Mouse (Mus musculus) A20 (cell line): Measurements from ENCODE around the gene Fam189a2.

ENCODE experiments used
- DNase-seq: peaks from one replicate; pipeline ENCODE4 v3.0.0-alpha.2; 2011; ENCODE audit warnings: low read depth, low spot score

The Fam189a2 gene

DNA sequence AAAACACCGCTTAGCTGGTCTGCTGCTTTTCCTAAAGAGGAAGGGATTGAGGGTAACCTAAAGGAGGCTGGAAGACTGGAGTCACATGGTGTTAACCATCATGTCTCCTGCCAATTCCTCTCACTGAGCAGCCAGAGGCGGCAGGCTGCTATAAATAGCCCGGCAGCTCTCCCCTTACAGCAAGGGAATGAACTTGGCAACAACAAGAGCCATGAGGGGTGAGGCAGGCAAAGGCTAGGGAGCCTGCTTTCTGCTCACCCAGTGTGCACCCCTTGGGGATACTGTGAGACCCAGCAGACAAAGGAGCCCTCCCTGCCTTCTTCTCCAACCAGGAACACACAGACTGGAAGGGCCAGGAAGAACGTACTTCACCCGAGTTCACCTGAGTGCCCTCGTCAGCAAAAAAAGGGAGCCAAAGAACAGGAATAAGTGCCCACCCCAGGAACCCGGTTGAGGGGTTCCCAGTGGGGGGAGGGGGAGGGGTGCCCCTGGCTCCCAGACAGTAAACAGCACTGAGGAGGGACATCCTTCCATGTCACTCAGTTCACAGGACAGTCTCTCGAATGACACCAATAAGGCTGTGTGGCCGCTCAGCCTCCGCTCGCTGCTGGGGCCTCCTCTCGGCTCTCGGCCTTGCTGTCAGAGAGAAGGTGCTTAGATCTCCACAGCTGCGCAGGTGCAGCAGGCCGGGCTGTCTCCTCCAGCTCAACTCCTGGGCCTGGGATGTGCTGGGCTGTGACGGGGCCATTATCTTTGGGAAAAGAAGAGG is 57.8 kb downstream of the Fam189a2 start:
- no peak for DNase-seq

- DNase-seq, result no peak
Measured at GRCm38 (mm10) chr19:23971391-23971790, 59.4 kb downstream of the Fam189a2 start.

GRCm38 (mm10) chr19:23970374-23970773 is 60.4 kb downstream of the Fam189a2 start:
- DNase-seq, result no peak

- no peak for DNase-seq
Measured at GRCm38 (mm10) chr19:23968862-23969225, 62.0 kb downstream of the Fam189a2 start.

DNA sequence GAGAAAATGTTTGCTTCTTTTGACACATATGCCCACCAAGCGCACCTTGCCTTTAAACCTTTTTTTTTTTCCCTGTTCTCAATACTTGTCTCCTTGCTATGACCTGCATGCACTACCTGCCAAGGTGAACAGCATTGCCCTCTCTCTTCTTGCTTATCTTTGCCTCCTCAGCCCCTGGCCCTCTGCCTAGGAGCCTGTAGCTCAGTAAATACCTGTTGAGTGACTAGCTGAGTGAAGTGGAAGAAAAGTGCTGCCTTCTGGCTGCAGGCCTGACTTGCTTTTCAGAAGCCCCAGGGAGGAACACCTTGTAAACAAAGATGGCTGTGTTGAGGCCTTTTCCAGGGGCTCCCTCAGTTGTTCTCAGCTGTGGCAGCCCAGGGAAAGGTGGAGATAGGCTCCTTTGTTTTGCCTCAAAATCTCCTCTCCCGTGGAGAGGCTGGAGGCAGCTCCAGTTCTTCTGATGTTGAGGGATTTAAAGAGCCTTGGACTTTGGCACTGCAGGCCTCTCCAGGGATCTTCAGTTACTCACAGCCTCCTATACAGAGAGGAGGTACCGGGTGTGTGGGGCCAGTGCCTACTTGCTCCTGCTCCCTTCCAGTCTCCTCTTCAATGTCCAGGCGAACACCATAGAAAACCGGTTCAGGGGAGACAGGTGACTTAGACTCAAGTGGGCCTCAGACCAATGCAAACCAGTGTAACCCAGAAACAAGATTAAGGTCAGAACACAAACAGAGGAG is 62.5 kb downstream of the Fam189a2 start:
- no peak for DNase-seq

DNA sequence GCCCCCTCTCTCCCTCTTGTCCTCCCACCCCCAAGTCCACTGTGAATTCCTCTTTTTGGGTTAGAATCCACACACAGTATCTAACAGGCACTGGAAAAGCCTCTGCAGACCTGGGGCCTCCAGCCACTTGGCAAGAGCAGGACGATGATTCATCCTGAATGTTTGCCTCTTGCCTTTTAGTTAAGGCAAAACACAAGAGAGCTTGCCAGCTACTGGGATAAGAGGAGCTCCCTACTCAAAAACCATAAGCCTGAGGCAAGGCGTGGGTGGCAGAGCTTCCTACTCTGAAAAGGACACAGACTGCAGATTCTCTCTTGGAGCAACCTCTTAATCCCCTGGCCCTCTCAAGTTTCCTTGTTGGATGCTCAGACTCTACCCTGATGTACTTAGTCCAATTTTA is 63.7 kb downstream of the Fam189a2 start:
- DNase-seq, result no peak

GRCm38 (mm10) chr19:23966376-23966775 is 64.4 kb downstream of the Fam189a2 start:
- DNase-seq, result no peak

GRCm38 (mm10) chr19:23964401-23964910 is 66.4 kb downstream of the Fam189a2 start:
- no peak for DNase-seq

GRCm38 (mm10) chr19:23961516-23961915 is 69.3 kb downstream of the Fam189a2 start:
- DNase-seq, result peak; percentile 63

- DNase-seq, result no peak
Measured at GRCm38 (mm10) chr19:23960831-23961447, 69.9 kb downstream of the Fam189a2 start.

DNA sequence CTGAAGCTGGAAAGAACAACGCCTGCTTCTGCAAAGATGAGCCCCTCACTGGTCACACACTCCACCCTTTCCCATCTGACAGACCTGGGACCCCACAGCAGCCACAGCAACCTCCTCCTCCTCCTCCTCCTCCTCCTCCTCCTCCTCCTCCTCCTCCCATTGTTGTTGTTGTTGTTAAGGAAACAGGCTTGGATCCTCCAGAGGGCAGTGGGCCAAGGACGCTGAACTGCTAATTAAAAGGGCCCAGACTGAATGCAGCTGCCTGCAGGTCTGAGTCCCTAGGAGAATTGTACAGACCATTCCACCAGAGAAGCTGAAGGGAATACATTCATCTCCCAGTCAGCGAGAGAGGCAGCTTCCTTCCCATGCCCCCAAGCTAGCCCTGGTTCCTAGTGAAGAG is 70.5 kb downstream of the Fam189a2 start:
- DNase-seq, result no peak

- DNase-seq, result no peak
Measured at GRCm38 (mm10) chr19:23959870-23960269, 70.9 kb downstream of the Fam189a2 start.

DNA sequence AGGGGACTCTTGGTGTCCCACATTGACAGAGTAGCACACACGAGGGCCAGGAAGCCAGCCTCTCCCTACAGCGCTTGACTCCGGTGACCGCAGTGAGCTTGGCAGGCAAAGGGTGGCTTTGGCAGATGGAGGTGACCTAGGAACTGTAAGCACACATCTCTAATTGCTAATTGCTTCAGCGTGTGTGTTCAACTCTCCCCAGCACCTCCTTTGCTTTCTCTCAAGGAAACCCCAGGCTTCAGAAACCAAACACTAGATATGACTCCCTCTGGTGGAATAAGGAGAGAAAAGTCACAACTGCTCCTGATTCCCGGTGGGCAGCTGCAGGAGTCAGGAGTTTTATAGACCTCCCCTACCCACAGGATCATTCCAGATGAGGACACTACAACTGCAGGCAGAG is 71.9 kb downstream of the Fam189a2 start:
- no peak for DNase-seq

GRCm38 (mm10) chr19:23957563-23957962 is 73.3 kb downstream of the Fam189a2 start:
- no peak for DNase-seq

DNA sequence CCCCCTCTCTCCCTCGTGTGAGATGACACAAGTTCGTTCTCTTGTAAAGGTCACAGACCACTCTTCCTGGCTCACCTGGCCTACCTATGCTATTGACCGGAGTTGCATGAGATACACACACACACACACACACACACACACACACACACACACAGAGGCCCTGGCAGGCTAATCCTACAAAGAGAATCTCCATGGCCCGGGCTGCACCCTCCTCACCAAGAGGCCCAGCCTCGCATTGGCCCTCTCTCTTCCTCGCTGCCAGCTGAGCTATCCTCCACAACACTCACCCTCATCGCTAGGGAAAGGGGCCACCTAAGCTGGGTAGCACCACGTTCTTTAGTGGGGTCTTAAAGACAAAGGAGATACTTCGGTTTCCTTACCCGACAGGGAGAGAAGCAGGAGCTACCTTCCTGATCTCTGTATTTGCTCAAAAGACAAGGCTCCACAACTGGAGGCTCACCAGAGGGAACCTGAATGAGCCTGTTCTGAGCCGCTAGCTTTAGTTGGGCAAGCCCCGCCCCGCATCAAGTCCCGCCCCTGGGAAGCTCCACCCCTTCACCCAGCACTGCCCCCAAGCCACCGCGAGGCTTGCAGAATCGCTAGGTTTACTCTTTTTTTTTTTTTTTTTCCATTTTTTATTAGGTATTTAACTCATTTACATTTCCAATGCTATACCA is 74.4 kb downstream of the Fam189a2 start:
- no peak for DNase-seq

- no peak for DNase-seq
Measured at GRCm38 (mm10) chr19:23955461-23955860, 75.4 kb downstream of the Fam189a2 start.

DNA sequence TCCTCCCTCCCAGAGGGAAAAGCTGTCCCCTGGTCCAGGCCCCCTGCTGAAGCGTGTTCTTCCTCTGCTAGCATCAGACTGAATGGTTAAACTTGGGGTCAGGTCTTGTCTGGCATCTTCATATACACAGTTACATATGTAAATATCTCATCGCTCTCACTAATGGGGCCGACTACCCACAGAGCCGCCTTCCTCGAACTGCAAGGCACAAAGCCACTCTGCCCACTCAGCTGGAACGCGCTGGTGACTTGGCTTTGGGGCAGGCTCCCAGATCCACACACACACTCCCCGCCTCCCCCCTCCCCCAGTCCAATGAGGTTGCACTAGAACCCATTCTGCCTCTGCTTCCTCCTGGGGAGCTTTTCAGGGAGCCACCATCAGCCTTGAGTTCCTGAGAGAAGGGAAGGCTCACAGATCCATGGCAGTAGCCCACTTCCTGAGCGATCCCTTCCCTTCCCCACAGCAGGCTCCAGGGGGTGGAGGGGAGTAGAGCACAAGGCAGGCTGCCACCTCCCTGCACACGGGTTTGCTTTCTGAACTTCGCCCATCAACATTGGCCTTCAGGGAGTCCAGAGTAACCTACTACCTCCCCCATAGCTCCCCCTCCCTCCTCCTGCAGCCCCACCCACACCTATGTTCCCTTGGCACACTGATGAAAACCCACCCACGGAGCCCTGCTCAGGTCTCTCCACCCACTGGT is 82.4 kb downstream of the Fam189a2 start:
- no peak for DNase-seq

DNA sequence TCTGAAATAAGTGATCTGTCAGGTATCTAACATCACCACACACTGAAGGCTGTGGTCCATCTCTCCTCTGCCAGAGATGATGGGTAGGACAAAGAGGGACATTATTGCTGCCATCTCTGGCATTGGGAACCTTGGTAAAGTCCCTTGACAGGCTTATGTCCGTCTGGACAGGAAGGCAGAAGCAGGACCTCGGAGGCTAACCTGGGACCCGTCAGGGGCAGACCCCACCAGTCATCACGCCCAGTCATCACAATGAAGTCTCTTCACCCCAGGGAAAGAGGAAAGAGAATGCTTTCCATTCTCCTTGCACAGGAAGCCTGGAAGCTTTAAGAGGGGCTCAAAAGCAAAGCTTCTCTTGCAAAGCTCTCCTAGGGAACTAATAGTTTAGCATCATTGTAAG is 82.9 kb downstream of the Fam189a2 start:
- no peak for DNase-seq

DNA sequence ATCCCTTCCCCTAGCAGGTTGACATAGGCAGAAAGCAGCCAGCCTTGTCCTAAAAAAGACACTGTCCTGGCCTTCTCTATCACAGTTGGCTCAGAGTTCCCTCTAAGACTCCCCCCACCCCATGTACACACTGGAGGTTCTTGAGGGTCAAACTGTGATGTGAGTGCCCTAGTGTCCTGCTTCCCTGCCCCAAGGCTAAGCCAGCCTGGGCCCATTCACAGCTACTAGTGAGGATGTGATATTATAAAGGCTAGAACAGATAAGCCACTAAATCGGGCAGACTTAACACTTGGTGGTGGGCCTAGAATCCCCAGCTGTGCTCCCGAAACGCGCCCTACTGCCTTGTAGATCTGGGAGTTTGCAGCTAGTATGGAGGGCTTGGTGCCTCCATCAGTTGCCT is 84.1 kb downstream of the Fam189a2 start:
- no peak for DNase-seq

GRCm38 (mm10) chr19:23946026-23946685 is 84.7 kb downstream of the Fam189a2 start:
- DNase-seq, result peak; percentile 13

DNA sequence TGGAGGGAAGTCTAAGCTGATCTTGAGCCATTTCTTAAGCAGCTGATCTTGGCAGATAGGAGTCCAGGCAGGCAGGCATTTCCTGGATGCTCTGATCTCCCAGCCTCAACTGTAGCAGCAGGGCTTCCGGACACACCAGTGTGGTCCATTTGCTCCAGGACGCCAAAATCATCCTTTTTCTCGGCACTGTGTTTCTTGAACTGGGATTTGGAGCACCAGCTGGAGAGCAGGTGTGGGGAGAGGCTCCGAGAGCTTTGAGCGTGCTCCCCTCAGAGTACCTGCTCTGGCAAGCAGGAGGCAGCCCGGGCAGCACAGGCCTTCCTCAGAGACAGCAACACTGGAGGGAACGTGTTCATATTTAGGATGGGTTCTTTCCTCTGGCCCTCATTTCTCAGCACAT is 87.9 kb downstream of the Fam189a2 start:
- DNase-seq, result no peak
